Mouse (Mus musculus): Measurements from ENCODE around the gene Neu2. TPM values are rescaled to one million over a fixed set of nuclear protein-coding genes. Genes with fewer than 3 reads are reported as not detected.

Neu2 gene
- polyA plus RNA-seq, 1 experiment from 2014 or later = 0.67 TPM

DNA sequence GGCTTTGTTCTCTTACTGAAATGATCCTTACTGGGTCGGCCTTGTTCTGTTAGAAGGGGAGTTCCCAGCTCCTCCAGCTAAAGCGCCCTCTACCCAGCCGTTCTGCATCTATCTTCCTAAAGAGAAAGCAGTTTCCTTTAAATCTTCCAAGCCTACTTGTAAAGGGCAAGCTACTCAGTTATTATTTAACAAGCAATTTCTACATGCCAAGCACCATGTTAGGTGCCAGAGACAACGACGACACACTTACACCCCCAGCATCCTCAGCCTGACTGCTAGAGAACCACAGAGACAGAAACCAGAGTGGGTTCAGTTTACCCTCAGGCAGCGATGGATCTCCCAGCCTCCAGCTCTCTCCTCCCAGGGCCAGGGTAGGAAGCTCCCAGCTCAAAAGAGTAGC, 1.8 kb upstream of the Neu2 start:
- no peak for ATAC-seq
- peaks cover 7% of the 10 kb centered on the region; the same call in 1 of the 2 replicates for H3K4me1 ChIP-seq (ENCODE audit: insufficient read depth)
- DNase-seq = no peak
- H3K27me3 ChIP-seq (ENCODE audit: insufficient read depth, low read length) = peaks cover 30% of the 10 kb centered on the region
- TF ChIP-seq EP300 (IDR thresholded peaks at IDR 0.05; ENCODE audit: low read depth) (no peak), CTCF (IDR thresholded peaks at IDR 0.05; ENCODE audit: low read depth) (no peak)
- H3K4me2 ChIP-seq (ENCODE audit: low read depth, low read length) = no peak overlapping the region
- WGBS (ENCODE audit: insufficient replicate concordance) = 62% methylated on average over 6 of the region's 6 CpGs
- H3K9me3 ChIP-seq (ENCODE audit: low read length) = peaks cover 1% of the 10 kb centered on the region; the same call in 1 of the 2 replicates
- H3K9ac ChIP-seq (replicated peaks) = no peak overlapping the region
- peaks cover 2% of the 10 kb centered on the region; the same call in 1 of the 2 replicates for H3K36me3 ChIP-seq (replicated peaks; ENCODE audit: insufficient read depth, low read length)
- H3K27ac ChIP-seq (ENCODE audit: low read depth) = no peak overlapping the region
- no peak overlapping the region for H3K4me3 ChIP-seq (ENCODE audit: low read depth, low read length)

GRCm38 (mm10) chr1:87508591-87509560, 813 bp upstream of the Neu2 start:
- Histone ChIP-seq H3K9me3 (ENCODE audit: low read length) (peaks cover 5% of the 10 kb centered on the region; the same call in 1 of the 2 replicates), H3K4me1 (ENCODE audit: insufficient read depth) (peaks cover 7% of the 10 kb centered on the region; the same call in 1 of the 2 replicates), H3K4me3 (ENCODE audit: low read depth, low read length) (no peak overlapping the region), H3K36me3 (replicated peaks; ENCODE audit: insufficient read depth, low read length) (peaks cover 2% of the 10 kb centered on the region; the same call in 1 of the 2 replicates), H3K27me3 (ENCODE audit: insufficient read depth, low read length) (peaks cover 32% of the 10 kb centered on the region), H3K4me2 (ENCODE audit: low read depth, low read length) (peak overlapping the region; percentile 86; the same call in 1 of the 2 replicates), H3K9ac (replicated peaks) (no peak overlapping the region), H3K27ac (ENCODE audit: low read depth) (no peak overlapping the region)
- WGBS (ENCODE audit: insufficient replicate concordance) = 29% methylated on average over 26 of the region's 26 CpGs
- no peak for ATAC-seq
- no peak for DNase-seq
- TF ChIP-seq CTCF (IDR thresholded peaks at IDR 0.05; ENCODE audit: low read depth) (no peak), EP300 (IDR thresholded peaks at IDR 0.05; ENCODE audit: low read depth) (no peak)

DNA sequence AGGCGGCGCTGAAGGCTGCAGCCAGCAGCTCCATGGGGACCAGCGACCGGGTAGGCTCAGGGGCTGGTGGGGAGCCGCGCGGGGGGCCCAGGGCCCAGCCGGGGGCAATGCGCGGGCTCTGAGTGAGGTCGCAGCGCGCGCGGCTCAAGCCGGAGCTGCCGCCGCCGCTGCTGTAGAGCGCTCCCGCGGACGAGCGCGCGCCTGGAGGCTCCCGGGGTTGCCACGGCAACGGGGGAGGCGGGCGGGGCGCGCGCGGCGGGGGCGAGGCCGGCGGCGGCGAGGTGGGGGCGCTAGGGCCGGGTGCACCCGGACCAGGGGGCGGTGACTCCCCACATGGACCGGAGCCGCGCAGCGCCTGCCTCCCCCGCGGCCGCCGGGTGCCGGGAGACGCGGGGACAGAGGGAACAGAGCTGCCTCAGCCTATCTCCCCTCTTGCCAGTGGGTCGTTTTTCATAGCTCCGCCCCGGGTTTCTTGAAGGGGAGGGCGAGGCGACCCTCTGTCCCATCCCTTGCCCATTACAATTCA, 540 bp downstream of the Neu2 start:
- H3K4me3 ChIP-seq (ENCODE audit: low read depth, low read length) = peak overlapping the region; percentile 54
- H3K9ac ChIP-seq (replicated peaks) = no peak overlapping the region; the same call in 1 of the 2 replicates
- peaks cover 7% of the 10 kb centered on the region; the same call in 1 of the 2 replicates for H3K4me1 ChIP-seq (ENCODE audit: insufficient read depth)
- 3% methylated on average over 26 of the region's 61 CpGs for WGBS (ENCODE audit: insufficient replicate concordance)
- ATAC-seq (peak; percentile 38), DNase-seq (peak; percentile 33)
- H3K27ac ChIP-seq (ENCODE audit: low read depth) = no peak overlapping the region
- H3K4me2 ChIP-seq (ENCODE audit: low read depth, low read length) = peak overlapping the region; percentile 86
- peaks cover 2% of the 10 kb centered on the region; the same call in 1 of the 2 replicates for H3K36me3 ChIP-seq (replicated peaks; ENCODE audit: insufficient read depth, low read length)
- peaks cover 5% of the 10 kb centered on the region; the same call in 1 of the 2 replicates for H3K9me3 ChIP-seq (ENCODE audit: low read length)
- no peak for TF ChIP-seq EP300 (IDR thresholded peaks at IDR 0.05; ENCODE audit: low read depth)
- TF ChIP-seq CTCF (IDR thresholded peaks at IDR 0.05; ENCODE audit: low read depth) = no peak
- H3K27me3 ChIP-seq (ENCODE audit: insufficient read depth, low read length) = peaks cover 32% of the 10 kb centered on the region

GRCm38 (mm10) chr1:87510845-87511244, 1.2 kb downstream of the Neu2 start:
- Histone ChIP-seq H3K36me3 (replicated peaks; ENCODE audit: insufficient read depth, low read length) (no peaks in the 10 kb centered on the region; the same call in 1 of the 2 replicates), H3K27ac (ENCODE audit: low read depth) (no peak overlapping the region), H3K9me3 (ENCODE audit: low read length) (peaks cover 5% of the 10 kb centered on the region; the same call in 1 of the 2 replicates), H3K9ac (replicated peaks) (no peak overlapping the region), H3K4me3 (ENCODE audit: low read depth, low read length) (no peak overlapping the region), H3K27me3 (ENCODE audit: insufficient read depth, low read length) (peaks cover 32% of the 10 kb centered on the region), H3K4me2 (ENCODE audit: low read depth, low read length) (peak overlapping the region; percentile 86; the same call in 1 of the 2 replicates), H3K4me1 (ENCODE audit: insufficient read depth) (peaks cover 7% of the 10 kb centered on the region; the same call in 1 of the 2 replicates)
- DNase-seq (no peak), ATAC-seq (no peak)
- no peak for TF ChIP-seq EP300 (IDR thresholded peaks at IDR 0.05; ENCODE audit: low read depth)
- TF ChIP-seq CTCF (IDR thresholded peaks at IDR 0.05; ENCODE audit: low read depth) = no peak
- WGBS (ENCODE audit: insufficient replicate concordance) = 14% methylated on average over 5 of the region's 5 CpGs

DNA sequence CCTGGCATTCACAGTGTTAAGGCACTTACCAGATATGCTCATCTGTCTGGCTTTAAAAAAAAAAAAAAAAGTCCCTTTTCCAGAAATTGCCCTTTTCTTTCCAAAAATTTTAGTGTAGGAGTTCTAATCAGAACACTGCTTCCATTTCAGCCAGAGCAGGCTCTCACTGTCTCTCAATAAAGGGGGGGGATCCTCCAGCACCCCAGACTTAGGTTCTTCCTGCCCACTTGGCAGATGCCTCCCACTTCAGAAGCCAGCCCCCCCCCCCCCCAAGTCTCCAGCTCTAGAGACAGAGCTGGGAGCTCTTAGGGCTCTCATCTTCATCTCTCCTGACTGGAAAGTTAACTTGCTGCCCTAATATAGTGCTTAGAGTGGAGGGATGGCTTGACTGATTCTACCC, 10.8 kb downstream of the Neu2 start:
- Histone ChIP-seq H3K36me3 (replicated peaks; ENCODE audit: insufficient read depth, low read length) (no peaks in the 10 kb centered on the region), H3K9ac (replicated peaks) (no peak overlapping the region), H3K4me1 (ENCODE audit: insufficient read depth) (no peaks in the 10 kb centered on the region), H3K4me2 (ENCODE audit: low read depth, low read length) (no peak overlapping the region), H3K4me3 (ENCODE audit: low read depth, low read length) (no peak overlapping the region), H3K27ac (ENCODE audit: low read depth) (no peak overlapping the region), H3K9me3 (ENCODE audit: low read length) (no peaks in the 10 kb centered on the region; the same call in 1 of the 2 replicates), H3K27me3 (ENCODE audit: insufficient read depth, low read length) (no peaks in the 10 kb centered on the region)
- TF ChIP-seq EP300 (IDR thresholded peaks at IDR 0.05; ENCODE audit: low read depth) (no peak), CTCF (IDR thresholded peaks at IDR 0.05; ENCODE audit: low read depth) (no peak)
- no peak for DNase-seq
- ATAC-seq = no peak

DNA sequence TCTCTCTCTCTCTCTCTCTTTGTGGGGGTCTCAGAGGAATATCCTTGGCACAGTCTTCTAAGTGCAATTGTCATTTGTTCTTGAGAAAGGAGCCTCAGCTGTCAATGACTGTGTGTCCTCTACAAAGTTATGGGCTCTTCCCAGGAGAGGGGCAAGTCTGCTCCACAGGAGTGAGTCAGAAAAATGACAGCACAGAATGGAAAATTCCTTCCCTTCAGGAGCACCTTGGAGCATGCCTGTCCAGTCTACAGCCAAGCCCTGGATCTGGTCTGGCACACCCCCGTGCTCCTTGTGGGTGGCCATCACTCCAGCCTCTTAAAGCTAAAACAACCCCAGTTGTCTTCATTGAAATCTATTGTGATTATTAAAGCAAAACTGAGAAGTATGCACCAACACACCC, 11.8 kb downstream of the Neu2 start:
- ATAC-seq (no peak), DNase-seq (no peak)
- WGBS (ENCODE audit: insufficient replicate concordance) = 88% methylated on average over 1 of the region's 1 CpGs
- Histone ChIP-seq H3K9me3 (ENCODE audit: low read length) (no peaks in the 10 kb centered on the region), H3K36me3 (replicated peaks; ENCODE audit: insufficient read depth, low read length) (no peaks in the 10 kb centered on the region), H3K4me2 (ENCODE audit: low read depth, low read length) (no peak overlapping the region), H3K4me1 (ENCODE audit: insufficient read depth) (no peaks in the 10 kb centered on the region), H3K9ac (replicated peaks) (no peak overlapping the region), H3K27ac (ENCODE audit: low read depth) (no peak overlapping the region), H3K4me3 (ENCODE audit: low read depth, low read length) (no peak overlapping the region), H3K27me3 (ENCODE audit: insufficient read depth, low read length) (no peaks in the 10 kb centered on the region)
- no peak for TF ChIP-seq EP300 (IDR thresholded peaks at IDR 0.05; ENCODE audit: low read depth)
- TF ChIP-seq CTCF (IDR thresholded peaks at IDR 0.05; ENCODE audit: low read depth) = no peak

All from liver, postnatal 0 days (tissue).